Mouse (Mus musculus) retina, embryonic 14.5 days (tissue): Measurements from ENCODE around the gene Lrrc41.

Experiments
- DNase-seq: peaks from one replicate; pipeline ENCODE4 v3.0.0-alpha.2; 2015; ENCODE audit warnings: low spot score

Lrrc41 gene

DNA sequence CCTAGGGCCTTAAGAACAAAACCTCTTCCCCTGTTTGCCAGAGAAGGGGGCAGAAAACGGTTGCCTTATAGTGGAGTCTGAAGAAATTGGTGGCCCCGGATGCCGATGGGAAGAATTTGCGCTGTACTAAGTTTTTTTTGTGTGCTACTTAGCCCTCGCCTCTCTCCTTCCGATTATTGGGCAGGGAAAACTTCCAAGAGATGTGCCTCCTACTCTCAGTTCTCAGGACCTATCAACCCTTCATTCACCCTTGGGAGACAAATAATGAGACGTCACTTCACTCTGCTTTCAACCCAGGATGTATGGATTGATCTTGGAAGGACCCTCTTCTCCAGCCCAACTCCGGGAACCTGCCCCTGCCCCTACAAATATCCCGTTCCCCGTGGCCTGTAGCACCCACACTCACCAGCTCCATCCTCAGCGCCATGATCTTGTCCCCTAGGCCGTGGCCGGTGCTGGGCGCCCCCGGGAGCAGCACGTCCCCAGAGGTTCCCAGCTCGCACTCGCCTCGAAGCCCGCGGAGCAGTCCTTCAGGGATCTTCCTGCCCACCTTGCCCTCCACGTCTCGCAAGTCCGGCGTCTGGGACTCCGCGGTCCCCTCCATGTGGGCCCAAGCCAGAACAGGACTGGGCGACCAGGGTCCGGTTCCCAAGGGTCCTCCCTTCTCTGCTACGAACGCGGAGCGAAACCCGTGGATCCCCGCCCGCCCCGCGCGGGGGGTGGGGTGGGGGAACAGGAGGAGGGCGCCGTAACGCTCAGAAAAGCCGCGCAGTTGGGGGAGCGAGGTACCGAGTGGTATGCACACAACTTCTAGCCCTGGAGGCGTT lies 69.0 kb downstream of the Lrrc41 start:
- peak; percentile 69 for DNase-seq
